Mouse (Mus musculus): ENCODE data around the gene Lrpap1.

Gene Lrpap1

GRCm38 (mm10) chr5:35056604-35057432, 48.7 kb downstream of the Lrpap1 start, which contains the start of gene Dok7:
Dok7 (plus strand) TSS chr5:35056766.
- DNase-seq (ENCODE audit: low read depth, low spot score), result peak; percentile 30

GRCm38 (mm10) chr5:35055076-35055475, 50.5 kb downstream of the Lrpap1 start:
- DNase-seq (ENCODE audit: low read depth, low spot score), result no peak

DNA sequence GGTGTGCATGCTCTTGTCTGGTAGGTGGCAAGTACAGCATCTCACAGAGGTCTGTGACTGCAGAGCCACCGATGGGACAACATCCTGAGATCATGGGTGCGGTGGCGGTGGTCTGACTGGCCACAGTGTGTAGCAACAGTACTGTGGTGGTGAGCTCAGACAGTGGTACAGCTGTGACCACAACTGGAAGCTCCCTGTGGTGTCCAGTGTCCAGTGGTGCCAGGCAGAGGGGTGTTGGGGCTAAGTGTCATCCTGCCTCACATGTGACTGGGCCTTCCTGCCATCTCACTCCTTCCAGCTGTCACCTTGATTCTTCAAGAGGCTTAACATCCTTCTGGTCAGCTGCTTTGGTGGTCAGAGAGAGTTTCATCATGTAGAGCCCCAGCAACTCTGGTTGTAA, 50.9 kb downstream of the Lrpap1 start:
- DNase-seq (ENCODE audit: low read depth, low spot score), result no peak

GRCm38 (mm10) chr5:35050541-35050940, 55.0 kb downstream of the Lrpap1 start:
- DNase-seq (ENCODE audit: low read depth, low spot score), result peak; percentile 26

- peak; percentile 77 for DNase-seq (ENCODE audit: low read depth, low spot score)
Observed at GRCm38 (mm10) chr5:35043110-35043451, 62.5 kb downstream of the Lrpap1 start.

GRCm38 (mm10) chr5:35042431-35043109, 63.0 kb downstream of the Lrpap1 start:
- no peak for DNase-seq (ENCODE audit: low read depth, low spot score)
